Mouse (Mus musculus) embryo, embryonic 9.5 days (tissue): ENCODE measurements at regions not wholly inside any gene's neighbourhood (a gene's known extent, or its start where the extent isn't known, plus 50 kb on each side); places are given as distances from the start of the nearest gene placed in this dataset.

ENCODE experiments used
- DNase-seq: peaks from one replicate; pipeline ENCODE4 v3.0.0-alpha.2; 2017; ENCODE audit errors: extremely low spot score

- DNase-seq: no peak
These were observed 236.9 kb upstream of the Ldb2 start for GRCm38 (mm10) chr5:45036430-45036829.

GRCm38 (mm10) chr5:45033146-45033545 lies 233.7 kb upstream of the Ldb2 start:
- DNase-seq: no peak

DNA sequence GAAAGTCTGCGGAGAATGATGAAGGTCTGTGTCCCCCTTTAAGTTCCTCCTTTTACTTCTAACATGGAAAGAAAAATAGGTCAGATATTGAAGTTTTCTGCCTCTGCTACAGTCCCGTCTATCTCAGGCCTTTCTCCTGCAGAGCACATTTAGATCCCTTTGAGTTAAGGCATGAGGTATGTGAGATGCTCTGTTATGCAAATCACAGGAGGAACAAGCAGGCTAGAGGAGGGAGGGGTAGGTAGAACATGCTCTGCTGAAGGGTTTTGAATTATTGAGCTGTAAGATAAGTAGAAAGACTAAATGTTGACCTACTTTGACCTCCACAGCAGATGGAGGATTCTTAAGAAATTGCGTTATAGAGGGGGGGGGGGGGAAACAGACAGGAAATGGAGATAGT lies 228.4 kb upstream of the Ldb2 start:
- no peak for DNase-seq

DNA sequence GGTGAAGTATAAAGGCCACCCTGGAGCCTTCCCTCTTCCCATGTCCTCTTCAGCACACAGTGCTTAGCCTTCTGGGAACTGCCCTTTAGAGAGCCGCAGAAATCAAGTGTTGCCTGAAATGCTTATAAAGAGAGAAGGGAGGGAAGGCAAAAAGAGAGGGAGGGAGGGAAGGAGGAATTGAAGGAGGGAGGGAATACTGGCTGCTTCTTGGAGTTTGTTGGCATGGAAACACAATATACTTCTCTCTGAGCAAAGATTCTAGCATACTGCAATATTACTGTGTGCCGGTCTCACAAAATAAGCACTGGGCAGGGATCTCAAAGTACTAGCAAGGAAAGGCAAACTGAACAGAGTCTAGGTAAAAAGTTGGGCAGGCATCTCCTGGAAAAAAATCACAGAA lies 225.9 kb upstream of the Ldb2 start:
- DNase-seq: no peak

DNA sequence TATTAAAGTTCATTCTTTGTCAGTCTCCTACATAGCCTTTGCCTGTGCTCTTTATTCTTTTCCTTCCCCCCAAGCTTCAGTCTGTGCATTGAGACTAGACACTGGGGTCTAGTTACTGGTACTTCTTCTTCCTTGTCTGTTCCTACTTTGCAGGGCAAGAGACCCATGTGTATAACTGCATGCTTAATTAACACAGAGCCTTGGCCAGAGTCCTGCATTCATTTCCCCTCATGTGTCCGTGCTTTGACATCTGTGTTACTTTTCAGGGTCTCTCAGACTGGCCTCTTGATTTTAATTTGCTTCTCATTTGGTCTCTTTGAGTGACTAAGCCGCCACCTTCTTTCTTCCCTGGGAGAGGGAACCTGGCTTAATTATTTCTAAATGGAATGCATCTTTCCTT lies 208.4 kb upstream of the Ldb2 start:
- DNase-seq: no peak

DNA sequence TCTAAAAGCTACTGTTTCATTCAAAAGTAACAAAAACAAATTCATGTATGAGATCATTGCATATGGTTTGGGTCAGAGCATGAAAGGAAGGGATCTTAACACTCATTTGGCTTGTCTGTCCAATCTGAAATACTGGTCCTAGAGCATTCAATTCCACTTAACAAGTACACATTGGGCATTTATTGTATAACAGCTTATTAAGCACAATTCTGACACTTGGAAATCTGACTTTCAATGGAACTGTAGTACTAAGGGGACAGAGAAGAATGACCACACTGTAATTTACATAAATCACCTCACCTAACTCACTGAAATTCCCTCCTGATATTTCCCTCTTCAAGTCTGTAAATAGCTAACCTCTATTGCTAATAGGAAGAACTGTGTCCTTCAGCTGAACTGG lies 201.5 kb upstream of the Ldb2 start:
- no peak for DNase-seq

- DNase-seq: no peak
These were observed 199.6 kb upstream of the Ldb2 start for GRCm38 (mm10) chr5:44999032-44999431.

DNA sequence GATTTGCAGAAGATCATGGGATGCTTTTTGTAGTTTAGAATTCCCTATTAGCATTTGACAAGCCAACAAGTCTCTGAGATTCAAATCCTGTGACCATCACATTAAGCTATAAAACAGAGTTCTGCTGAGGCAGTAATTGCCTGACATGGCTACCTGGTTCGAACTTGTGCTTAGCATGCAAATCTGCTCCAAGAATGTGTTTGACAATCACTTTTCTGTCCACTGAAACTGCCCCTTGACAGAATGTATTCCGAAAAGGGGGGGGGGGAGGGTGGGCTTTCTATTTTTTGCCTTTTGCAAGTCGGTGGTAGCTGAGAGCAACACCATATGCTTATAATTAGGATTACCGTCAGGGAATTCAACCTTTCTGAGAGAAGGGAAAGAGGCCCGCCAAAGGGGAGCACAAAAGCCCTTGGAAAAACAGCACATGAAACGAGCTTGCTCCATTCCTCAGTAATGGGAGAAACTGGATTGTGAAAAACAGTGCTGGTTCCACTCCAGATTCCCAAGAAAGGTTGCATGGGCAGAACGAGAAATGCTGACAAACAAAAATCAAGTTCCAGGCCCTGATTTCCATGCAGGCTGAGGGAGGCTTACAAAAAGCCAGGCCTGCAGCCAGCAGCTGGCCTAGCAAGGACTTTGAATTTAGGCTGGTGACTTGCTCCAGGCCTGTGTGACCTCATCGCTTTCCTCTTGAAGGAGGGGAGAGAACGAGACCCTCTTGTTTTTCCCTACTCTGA lies 176.1 kb upstream of the Ldb2 start:
- DNase-seq: peak; percentile 63

- peak; percentile 70 for DNase-seq
These were observed 143.8 kb upstream of the Ldb2 start for GRCm38 (mm10) chr5:44943023-44943921.

DNA sequence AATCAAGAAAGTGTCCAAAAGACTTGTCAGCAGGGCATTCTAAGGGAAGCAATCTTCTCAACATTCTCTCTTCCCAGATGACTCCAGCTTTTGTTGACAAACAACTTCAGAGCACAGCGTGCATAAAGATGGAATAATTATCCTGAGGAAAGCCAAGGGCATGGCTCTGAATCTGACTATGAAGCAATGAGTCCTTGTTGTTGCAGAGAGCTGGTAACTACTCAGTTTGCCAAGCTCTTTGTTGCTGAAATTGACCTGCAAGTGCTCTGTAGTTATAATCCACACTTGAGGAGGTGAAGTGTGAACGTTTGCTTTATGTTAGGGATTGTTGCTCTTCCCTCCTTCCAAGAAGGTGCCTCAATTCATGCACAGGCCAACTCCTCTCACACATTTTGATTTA lies 143.1 kb upstream of the Ldb2 start:
- DNase-seq: no peak

DNA sequence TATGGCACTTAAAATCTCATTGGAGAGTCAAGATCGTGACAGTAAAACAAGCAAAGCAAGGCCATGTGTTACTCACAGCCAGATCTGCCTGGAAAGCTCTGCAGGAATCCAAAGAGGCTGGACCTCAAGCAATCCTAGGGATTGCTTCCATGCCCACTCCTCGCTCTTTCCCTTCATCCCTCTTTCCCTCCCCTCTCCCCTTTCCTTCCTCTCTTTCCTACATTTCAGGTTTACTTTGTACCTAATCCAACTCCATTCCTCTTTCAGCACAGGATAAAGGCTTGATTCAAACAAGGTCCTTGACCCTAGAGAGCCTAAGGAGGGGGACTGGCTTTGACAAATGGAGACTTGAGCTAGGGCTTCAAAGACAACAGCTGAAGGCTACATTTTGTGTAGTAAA lies 126.0 kb upstream of the Ldb2 start:
- peak; percentile 22 for DNase-seq

GRCm38 (mm10) chr5:44922129-44922775 lies 122.8 kb upstream of the Ldb2 start:
- peak; percentile 68 for DNase-seq

DNA sequence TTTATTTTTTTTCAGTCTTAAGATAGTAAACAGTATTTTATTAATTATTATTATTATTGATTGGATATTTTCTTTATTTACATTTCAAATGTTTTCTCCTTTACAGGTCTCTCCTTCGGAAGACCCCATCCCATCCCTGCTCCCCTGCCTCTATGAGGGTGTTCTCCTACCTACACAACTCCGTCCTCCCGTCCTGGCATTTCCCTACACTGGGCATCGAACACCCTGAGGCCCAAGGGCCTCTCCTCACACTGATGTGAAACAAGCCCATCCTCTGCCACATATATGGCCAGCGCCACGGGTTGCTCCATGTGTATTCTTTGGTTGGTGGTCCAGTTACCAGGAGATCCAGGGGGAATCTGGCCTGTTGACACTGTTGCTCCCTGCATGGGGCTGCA lies 118.3 kb upstream of the Ldb2 start:
- DNase-seq: no peak

DNA sequence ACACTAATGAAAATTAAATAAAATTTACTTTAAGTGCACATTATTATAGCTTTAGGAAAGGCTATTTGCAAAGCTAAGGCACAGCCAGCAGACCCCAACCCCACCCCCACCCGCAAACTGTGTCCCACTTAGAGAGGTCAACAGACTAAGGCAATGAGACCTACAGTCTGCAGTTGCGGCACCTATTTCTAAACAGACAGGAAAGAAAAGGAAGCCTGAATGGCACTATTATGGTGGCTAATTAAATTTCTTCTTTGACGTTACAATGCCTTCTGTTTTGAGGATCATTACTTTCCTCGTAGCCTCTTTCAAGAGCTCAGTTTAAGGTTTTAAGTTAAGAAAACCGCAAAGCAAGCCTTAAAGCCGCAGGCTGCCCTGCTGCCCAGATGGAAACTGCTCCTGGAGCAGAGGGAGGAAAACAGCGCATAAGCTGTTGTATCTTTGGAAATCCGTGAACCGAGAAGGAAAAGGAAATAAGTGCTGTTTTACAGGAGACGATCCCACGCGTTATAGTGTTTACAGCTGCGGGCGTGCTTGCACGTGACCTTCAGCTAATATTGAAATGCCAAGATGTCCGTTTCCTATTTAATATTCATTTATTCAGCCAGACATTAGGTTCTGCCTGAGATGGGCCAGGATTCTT lies 117.8 kb upstream of the Ldb2 start:
- DNase-seq: no peak

DNA sequence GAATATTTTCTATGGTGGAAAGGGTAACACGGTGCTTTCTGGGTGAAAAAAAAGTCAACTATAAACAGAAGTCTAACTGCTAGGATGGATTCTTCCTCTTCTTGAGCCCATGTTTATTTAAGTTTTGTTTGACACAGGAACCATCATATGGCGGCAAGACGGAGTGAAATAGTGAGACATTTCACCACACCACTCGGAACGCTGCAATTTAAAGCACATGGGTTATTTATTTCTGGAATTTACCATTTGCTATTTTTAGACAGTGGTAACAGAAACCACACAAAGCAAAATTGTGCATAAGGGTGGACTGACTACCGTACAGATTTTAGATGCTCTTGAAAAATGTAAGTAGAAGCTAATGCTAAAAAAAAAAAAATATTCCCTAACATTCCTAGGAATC lies 103.1 kb upstream of the Ldb2 start:
- DNase-seq: no peak

GRCm38 (mm10) chr5:44886566-44887070 lies 87.1 kb upstream of the Ldb2 start:
- no peak for DNase-seq

GRCm38 (mm10) chr5:44876946-44877345 lies 77.5 kb upstream of the Ldb2 start:
- DNase-seq: no peak

DNA sequence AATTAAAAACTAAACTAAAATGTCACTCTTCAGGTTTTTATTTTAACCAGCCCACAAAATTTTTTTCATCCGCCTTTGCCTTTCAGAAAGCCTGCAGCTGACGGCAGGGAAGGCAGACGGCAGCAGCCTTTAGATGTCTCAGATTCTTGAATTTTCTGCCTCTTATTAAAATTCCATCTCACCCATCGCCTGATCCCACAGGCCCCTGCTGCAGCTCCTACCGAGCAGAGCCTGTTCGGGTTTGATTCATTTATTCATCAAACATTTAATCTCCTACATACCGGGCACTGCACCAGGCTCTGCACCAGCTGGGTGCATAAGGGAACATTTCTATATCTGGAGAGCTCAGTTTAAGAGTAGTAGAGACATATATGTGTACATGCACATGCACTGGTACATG lies 72.8 kb upstream of the Ldb2 start:
- DNase-seq: no peak

DNA sequence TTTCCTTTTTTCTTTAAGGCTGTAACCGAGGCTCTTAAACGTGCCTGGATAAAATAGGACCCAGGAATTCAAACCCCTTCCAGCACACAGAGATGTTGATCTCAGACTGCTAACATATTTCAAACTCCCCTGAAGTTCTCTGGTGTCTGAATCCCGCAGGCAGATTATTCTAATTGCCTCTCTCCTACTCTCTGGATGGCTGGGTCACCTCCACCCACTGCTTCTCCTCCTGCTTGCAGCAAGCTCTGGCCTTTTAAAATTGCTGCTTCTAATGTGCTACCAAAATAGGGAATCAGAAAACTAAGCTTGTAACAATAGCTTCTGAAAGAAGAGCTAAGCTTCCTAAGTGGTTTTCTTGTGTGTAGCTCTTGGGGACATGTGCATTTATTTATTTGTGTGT lies 64.4 kb upstream of the Ldb2 start:
- DNase-seq: no peak

DNA sequence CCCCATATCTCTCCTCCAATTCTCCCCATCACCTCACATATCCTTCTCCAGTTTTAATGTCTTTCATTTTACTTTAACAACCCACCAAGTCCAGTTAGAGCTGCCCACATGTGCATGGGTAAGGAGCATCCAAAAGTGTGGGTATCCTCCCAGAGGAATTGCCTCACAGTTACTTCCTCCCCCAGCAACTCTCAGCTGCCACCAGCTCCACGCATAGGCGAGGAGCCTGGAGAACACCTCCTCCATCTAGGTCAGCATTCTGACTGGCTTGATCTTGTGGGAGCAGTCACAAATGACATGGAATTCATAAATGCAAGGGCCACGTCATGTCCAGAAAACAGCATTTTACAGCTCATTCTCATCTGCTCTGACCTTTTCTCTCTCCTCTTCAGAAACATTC lies 63.9 kb upstream of the Ldb2 start:
- DNase-seq: no peak

DNA sequence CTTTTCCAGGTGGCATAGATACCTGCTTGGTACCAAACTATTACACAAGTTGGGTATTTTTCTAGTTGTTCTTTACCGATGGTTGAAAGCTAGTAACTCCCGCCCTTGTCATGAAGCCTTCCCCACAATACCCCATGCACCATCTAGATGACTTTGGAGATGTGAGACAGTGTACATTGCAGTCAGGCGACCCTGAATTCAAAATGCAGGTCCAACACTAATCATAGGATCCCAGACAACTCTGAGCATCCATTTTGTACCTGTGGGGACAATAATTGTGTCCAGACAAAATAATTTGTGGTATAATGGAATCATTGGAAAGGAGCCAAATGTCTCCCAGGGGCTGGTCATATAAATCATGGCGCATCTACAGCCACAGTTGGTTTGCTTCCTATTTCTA lies 54.7 kb upstream of the Ldb2 start:
- DNase-seq: no peak
